Mouse (Mus musculus): ENCODE results near the gene Actg1. TPM values are rescaled to one million over a fixed set of nuclear protein-coding genes. Genes with fewer than 3 reads are reported as not detected.

Actg1 gene
- polyA plus RNA-seq, 1 experiment from 2014 or later: 4,299 TPM

GRCm38 (mm10) chr11:120310813-120311312 lies 37.5 kb downstream of the Actg1 start:
- peak; percentile 92 for ATAC-seq
- Histone ChIP-seq H3K4me3 (ENCODE audit: low read depth, low read length) (peak overlapping the region; percentile 44), H3K27me3 (ENCODE audit: control insufficient read depth, insufficient read depth, low read depth, low read length) (no peaks in the 10 kb centered on the region), H3K9me3 (replicated peaks; ENCODE audit: control insufficient read depth, low read length, poor library complexity, severe bottlenecking) (no peaks in the 10 kb centered on the region), H3K4me1 (ENCODE audit: control insufficient read depth, insufficient read depth, low read length) (peaks cover 45% of the 10 kb centered on the region), H3K27ac (ENCODE audit: low read length) (peak overlapping the region; percentile 95), H3K36me3 (ENCODE audit: control insufficient read depth, insufficient read depth, low read length) (no peaks in the 10 kb centered on the region), H3K4me2 (ENCODE audit: low read length) (peak overlapping the region; percentile 77), H3K9ac (ENCODE audit: low read depth, low read length) (peak overlapping the region; percentile 78)
- under 1% methylated on average over 45 of the region's 45 CpGs for WGBS

DNA sequence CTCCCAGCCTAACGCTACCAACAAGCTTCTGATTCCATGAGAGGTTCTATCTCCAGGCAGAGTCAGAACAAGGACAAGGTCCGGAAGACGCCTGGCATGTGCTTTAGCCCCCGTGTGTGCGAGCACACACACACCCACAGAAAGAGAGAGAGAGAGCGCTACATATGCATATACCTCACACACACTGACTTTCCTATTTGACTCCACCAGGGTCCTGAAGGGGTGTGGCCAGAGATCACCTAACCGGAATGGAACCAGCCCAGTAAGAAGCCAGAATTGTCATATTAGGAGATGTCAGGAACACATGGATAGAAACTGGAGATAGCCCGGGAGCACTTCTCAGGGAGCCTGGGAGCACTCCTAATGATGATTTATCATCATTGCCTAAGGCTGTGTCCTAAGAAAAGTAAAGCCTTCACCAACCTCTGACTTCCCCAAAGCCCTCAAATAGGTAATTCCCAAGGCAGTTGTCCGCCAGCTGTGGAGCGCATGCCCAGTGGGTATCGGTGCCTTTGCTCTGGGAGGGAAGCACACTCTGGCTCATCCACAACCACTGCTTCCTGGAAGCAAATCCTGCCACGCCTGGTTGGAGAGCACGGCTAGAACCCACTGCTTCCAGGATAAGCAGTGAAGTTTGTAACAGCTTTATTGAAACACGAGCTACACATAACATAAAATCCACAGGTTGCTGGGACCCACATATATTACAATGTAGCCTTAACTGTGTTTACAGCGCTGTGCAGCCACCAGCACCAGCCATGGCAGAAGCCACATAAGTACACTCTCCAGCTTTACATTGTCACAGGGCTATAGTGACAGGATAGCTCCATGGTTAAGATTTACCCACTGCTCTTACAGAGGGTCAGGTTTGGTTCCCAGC lies 39.7 kb downstream of the Actg1 start:
- Histone ChIP-seq H3K4me1 (ENCODE audit: control insufficient read depth, insufficient read depth, low read length) (peaks cover 38% of the 10 kb centered on the region), H3K9ac (ENCODE audit: low read depth, low read length) (no peak overlapping the region), H3K4me2 (ENCODE audit: low read length) (no peak overlapping the region), H3K36me3 (ENCODE audit: control insufficient read depth, insufficient read depth, low read length) (no peaks in the 10 kb centered on the region), H3K9me3 (replicated peaks; ENCODE audit: control insufficient read depth, low read length, poor library complexity, severe bottlenecking) (no peaks in the 10 kb centered on the region), H3K27me3 (ENCODE audit: control insufficient read depth, insufficient read depth, low read depth, low read length) (no peaks in the 10 kb centered on the region), H3K27ac (ENCODE audit: low read length) (no peak overlapping the region), H3K4me3 (ENCODE audit: low read depth, low read length) (no peak overlapping the region)
- WGBS: 53% methylated on average over 15 of the region's 15 CpGs
- no peak for ATAC-seq

GRCm38 (mm10) chr11:120307566-120308430 lies 40.5 kb downstream of the Actg1 start:
- 6% methylated on average over 19 of the region's 19 CpGs for WGBS
- H3K27me3 ChIP-seq (ENCODE audit: control insufficient read depth, insufficient read depth, low read depth, low read length): no peaks in the 10 kb centered on the region
- no peak for ATAC-seq
- no peaks in the 10 kb centered on the region for H3K9me3 ChIP-seq (replicated peaks; ENCODE audit: control insufficient read depth, low read length, poor library complexity, severe bottlenecking)
- H3K27ac ChIP-seq (ENCODE audit: low read length): peak overlapping the region; percentile 5; the same call in 1 of the 2 replicates
- no peak overlapping the region for H3K4me3 ChIP-seq (ENCODE audit: low read depth, low read length)
- peaks cover 38% of the 10 kb centered on the region for H3K4me1 ChIP-seq (ENCODE audit: control insufficient read depth, insufficient read depth, low read length)
- H3K9ac ChIP-seq (ENCODE audit: low read depth, low read length): no peak overlapping the region
- no peaks in the 10 kb centered on the region for H3K36me3 ChIP-seq (ENCODE audit: control insufficient read depth, insufficient read depth, low read length)
- no peak overlapping the region for H3K4me2 ChIP-seq (ENCODE audit: low read length)

- Histone ChIP-seq H3K4me3 (ENCODE audit: low read depth, low read length) (no peak overlapping the region), H3K9ac (ENCODE audit: low read depth, low read length) (no peak overlapping the region; the same call in 1 of the 2 replicates), H3K9me3 (replicated peaks; ENCODE audit: control insufficient read depth, low read length, poor library complexity, severe bottlenecking) (no peaks in the 10 kb centered on the region), H3K27ac (ENCODE audit: low read length) (no peak overlapping the region), H3K4me2 (ENCODE audit: low read length) (no peak overlapping the region), H3K4me1 (ENCODE audit: control insufficient read depth, insufficient read depth, low read length) (peaks cover 38% of the 10 kb centered on the region), H3K36me3 (ENCODE audit: control insufficient read depth, insufficient read depth, low read length) (no peaks in the 10 kb centered on the region), H3K27me3 (ENCODE audit: control insufficient read depth, insufficient read depth, low read depth, low read length) (no peaks in the 10 kb centered on the region)
- WGBS: 11% methylated on average over 5 of the region's 5 CpGs
- no peak for ATAC-seq
These were observed 41.3 kb downstream of the Actg1 start for GRCm38 (mm10) chr11:120307132-120307413.

GRCm38 (mm10) chr11:120306366-120307131 lies 41.8 kb downstream of the Actg1 start:
- peak overlapping the region; percentile 59 for H3K9ac ChIP-seq (ENCODE audit: low read depth, low read length)
- peaks cover 34% of the 10 kb centered on the region for H3K4me1 ChIP-seq (ENCODE audit: control insufficient read depth, insufficient read depth, low read length)
- peak overlapping the region; percentile 50; the same call in 1 of the 2 replicates for H3K4me3 ChIP-seq (ENCODE audit: low read depth, low read length)

GRCm38 (mm10) chr11:120305535-120306365 lies 42.6 kb downstream of the Actg1 start:
- peaks cover 29% of the 10 kb centered on the region for H3K4me1 ChIP-seq (ENCODE audit: control insufficient read depth, insufficient read depth, low read length)
- ATAC-seq: peak; percentile 11

More at GRCm38 (mm10) chr11:120306366-120307131, 41.8 kb downstream of the Actg1 start:
- ATAC-seq: no peak
- H3K27ac ChIP-seq (ENCODE audit: low read length): no peak overlapping the region; the same call in 1 of the 2 replicates
- WGBS: 48% methylated on average over 12 of the region's 12 CpGs
- H3K36me3 ChIP-seq (ENCODE audit: control insufficient read depth, insufficient read depth, low read length): no peaks in the 10 kb centered on the region
- H3K27me3 ChIP-seq (ENCODE audit: control insufficient read depth, insufficient read depth, low read depth, low read length): no peaks in the 10 kb centered on the region
- no peaks in the 10 kb centered on the region for H3K9me3 ChIP-seq (replicated peaks; ENCODE audit: control insufficient read depth, low read length, poor library complexity, severe bottlenecking)
- H3K4me2 ChIP-seq (ENCODE audit: low read length): peak overlapping the region; percentile 80

GRCm38 (mm10) chr11:120304886-120305534 lies 43.3 kb downstream of the Actg1 start:
- peak overlapping the region; percentile 79 for H3K9ac ChIP-seq (ENCODE audit: low read depth, low read length)
- peak; percentile 94 for ATAC-seq
- no peaks in the 10 kb centered on the region for H3K36me3 ChIP-seq (ENCODE audit: control insufficient read depth, insufficient read depth, low read length)
- H3K4me3 ChIP-seq (ENCODE audit: low read depth, low read length): peak overlapping the region; percentile 50
- no peaks in the 10 kb centered on the region for H3K27me3 ChIP-seq (ENCODE audit: control insufficient read depth, insufficient read depth, low read depth, low read length)
- H3K27ac ChIP-seq (ENCODE audit: low read length): peak overlapping the region; percentile 86
- H3K9me3 ChIP-seq (replicated peaks; ENCODE audit: control insufficient read depth, low read length, poor library complexity, severe bottlenecking): no peaks in the 10 kb centered on the region
- H3K4me2 ChIP-seq (ENCODE audit: low read length): peak overlapping the region; percentile 80
- WGBS: under 1% methylated on average over 50 of the region's 53 CpGs
- H3K4me1 ChIP-seq (ENCODE audit: control insufficient read depth, insufficient read depth, low read length): peaks cover 25% of the 10 kb centered on the region

More at GRCm38 (mm10) chr11:120305535-120306365, 42.6 kb downstream of the Actg1 start:
- H3K9ac ChIP-seq (ENCODE audit: low read depth, low read length): peak overlapping the region; percentile 59
- H3K27me3 ChIP-seq (ENCODE audit: control insufficient read depth, insufficient read depth, low read depth, low read length): no peaks in the 10 kb centered on the region
- 23% methylated on average over 15 of the region's 15 CpGs for WGBS
- peak overlapping the region; percentile 80 for H3K4me2 ChIP-seq (ENCODE audit: low read length)
- H3K27ac ChIP-seq (ENCODE audit: low read length): peak overlapping the region; percentile 86
- H3K4me3 ChIP-seq (ENCODE audit: low read depth, low read length): peak overlapping the region; percentile 50
- H3K36me3 ChIP-seq (ENCODE audit: control insufficient read depth, insufficient read depth, low read length): no peaks in the 10 kb centered on the region
- H3K9me3 ChIP-seq (replicated peaks; ENCODE audit: control insufficient read depth, low read length, poor library complexity, severe bottlenecking): no peaks in the 10 kb centered on the region
